Mouse (Mus musculus): ENCODE measurements around the gene Rnd1.

DNA sequence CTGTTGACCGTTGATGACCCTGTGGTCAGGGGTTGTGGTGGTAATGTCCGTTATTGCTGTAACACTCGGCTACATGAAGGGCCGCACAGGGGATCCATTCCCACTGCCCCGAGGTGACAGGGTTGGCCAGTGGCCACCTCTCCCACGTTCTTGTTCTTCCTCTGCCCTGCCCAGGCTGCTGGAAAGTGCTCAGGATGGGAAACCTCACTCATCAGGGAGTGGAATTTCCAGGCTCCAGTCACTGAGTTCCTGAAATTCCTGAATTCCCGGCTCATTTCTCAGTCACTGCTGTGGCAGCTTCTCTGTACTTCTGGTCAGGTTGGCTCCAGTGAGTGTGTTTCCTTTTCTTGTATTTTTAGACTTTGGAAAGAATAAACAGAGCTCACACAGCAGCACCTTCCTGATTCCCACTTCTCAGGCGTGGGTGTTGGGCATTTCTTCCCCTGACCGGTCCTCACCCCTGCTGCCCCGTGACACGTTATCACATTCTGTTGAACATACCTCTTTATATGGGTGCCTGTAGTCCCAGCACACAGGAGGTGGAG is 15.0 kb upstream of the Rnd1 start:
- no peak for TF ChIP-seq GATA1 (IDR thresholded peaks at IDR 0.05; ENCODE audit: low read length)
- TF ChIP-seq TAL1 (IDR thresholded peaks at IDR 0.05; ENCODE audit: low read length), result no peak
